Mouse (Mus musculus) cerebellum, adult 8-10 months (tissue): ENCODE results near the gene Gm3402.
"Not testable (repeated sequence)": the region's sequence is repeated elsewhere in the genome, so short reads cannot be mapped to it uniquely, and the experiment has no call there.

ENCODE experiments used
- DNase-seq: peaks from one replicate; pipeline ENCODE4 v3.0.0; 2022

Gene Gm3402

DNA sequence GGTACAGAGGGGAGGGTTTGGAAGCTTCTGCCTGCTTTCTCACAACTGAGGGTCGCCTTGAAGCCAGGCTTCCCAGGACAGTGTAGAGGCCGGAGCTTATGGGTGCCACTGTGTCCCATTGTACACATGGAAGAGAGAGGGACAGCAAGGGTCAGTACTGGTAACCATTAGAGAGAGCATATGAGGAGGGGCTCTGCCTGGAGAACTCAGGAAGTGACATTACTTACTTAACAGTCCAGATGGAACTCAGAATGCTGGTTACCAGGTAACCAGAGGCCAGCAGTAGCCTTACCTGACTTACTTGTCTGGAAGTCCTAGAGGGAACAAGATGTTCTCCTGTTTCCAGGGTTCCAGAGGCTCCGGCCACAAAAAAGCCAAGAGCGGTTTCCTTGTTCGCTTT lies at the start of gene Gm3402:
Gene Gm3402, plus strand, starts transcription at position 301 of the 400 bp plus-strand sequence.
- DNase-seq: not testable (repeated sequence)

DNA sequence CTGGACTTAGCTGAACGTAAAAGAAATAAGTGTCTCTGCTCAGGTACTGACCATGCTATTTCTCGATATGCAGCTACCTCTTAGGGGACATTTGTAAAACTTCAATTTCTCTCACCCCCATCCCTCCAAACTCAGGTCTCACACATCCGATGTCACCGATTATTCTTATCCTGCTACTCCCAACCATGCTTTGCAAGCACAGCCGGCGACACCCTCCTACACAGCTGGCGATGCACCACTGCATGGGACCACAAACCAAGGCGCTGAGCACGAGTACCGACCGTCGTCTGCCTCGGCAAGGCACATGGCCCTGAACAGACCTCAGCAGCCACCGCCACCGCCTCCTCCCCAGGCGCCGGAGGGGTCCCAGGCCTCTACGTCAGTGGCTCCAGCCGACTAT lies 47.3 kb upstream of the Gm3402 start:
- no peak for DNase-seq

DNA sequence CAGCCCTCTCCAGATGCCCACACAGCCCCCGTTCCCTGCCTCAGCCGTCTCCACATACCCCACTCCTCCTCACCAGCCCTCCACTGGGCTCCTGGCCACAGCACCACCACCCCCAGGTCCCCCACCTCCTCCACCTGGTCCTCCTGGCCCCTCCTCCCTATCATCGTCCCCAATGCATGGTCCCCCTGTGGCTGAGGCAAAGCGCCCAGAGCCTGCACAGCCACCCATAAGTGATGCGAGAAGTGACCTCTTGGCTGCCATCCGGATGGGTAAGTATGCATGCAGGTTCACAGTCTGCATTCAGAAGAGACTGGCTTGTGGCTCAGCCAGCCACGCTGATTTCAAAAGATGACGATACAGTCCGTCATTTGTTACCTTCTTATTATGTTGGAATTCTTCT lies 45.6 kb upstream of the Gm3402 start:
- no peak for DNase-seq

DNA sequence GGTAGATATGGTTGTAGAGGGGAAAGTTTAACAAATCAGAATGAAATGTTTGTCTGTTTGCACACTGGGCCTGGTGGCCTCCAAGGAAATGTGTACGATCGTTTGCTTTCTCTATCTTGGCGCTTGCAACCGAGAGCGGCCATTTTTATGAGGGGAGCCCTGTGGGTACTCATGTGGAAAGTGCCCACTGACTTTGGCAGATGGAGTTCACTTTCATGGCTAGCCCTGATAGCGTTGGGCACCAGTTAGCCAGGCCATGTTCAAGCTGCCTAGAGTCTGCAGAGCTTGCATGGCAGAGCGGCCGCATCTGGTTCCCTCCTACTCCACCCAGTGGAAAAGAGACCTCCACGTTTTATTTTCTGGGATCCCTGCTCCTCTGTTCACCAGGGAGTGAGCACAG lies 43.1 kb upstream of the Gm3402 start:
- DNase-seq: no peak

DNA sequence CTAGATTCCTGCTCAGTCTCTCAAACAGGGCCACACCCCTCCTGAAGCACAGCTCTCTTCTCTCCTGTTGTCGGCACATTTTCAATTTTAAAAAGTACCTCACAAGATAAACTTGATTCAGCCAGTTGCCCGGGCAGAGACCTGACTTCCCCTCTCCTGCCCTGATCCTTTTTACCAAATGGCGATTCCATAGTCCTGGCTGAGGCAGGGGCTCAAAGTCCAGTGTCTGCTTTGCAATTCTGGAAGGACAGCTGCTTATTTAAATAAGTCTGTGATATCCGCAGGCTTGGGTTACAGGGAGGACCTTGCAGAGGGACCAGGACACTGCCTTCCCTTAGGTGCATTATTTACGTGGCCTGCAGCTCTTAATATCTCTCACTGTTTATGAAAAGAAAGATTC lies 42.6 kb upstream of the Gm3402 start:
- DNase-seq: no peak

DNA sequence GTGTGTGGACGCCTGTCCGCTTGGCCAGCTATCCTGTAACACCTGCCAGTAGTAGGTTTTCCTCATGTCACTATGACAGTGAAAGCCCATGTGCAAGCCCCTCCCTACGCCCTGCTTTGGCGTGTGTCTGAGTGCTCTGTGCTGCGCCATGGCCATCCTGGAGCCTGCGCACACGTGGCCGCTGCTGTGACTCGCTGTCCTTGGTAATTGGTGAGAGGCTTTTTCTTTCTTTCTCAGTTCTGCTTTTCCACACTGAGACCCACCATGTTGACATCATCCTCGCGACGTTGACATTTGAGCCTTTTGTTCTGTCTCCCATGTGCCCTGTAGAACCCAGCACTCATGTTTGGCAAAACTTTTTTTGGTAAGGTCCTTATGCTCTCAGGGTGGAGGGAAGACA lies 42.1 kb upstream of the Gm3402 start:
- no peak for DNase-seq

- DNase-seq: peak; percentile 45
Measured at GRCm38 (mm10) chr5:146479564-146479963, 34.4 kb upstream of the Gm3402 start.

DNA sequence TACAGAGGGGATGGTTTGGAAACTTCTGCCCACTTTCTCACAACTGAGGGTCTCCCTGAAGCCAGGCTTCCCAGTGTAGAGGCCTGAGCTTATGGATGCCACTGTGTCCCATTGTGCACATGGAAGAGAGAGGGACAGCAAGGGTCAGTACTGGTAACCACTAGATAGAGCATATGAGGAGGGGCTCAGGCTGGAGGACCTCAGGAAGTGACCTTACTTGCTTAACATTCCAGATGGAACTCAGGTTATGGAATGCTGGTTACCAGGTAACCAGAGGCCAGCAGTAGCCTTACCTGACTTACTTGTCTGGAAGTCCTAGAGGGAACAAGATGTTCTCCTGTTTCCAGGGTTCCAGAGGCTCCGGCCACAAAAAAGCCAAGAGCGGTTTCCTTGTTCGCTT lies 32.3 kb upstream of the Gm3402 start, which contains the start of gene Gm6408:
Gene Gm6408, plus strand, starts transcription at position 301 of the 400 bp plus-strand sequence.
- DNase-seq: not testable (repeated sequence)

GRCm38 (mm10) chr5:146488959-146489358 lies 25.0 kb upstream of the Gm3402 start:
- DNase-seq: peak; percentile 23

- DNase-seq: not testable (repeated sequence)
Measured at GRCm38 (mm10) chr5:146491063-146491462, 22.9 kb upstream of the Gm3402 start, which contains the start of gene Gm6370. Gene Gm6370, plus strand, starts transcription at chr5:146491363.

DNA sequence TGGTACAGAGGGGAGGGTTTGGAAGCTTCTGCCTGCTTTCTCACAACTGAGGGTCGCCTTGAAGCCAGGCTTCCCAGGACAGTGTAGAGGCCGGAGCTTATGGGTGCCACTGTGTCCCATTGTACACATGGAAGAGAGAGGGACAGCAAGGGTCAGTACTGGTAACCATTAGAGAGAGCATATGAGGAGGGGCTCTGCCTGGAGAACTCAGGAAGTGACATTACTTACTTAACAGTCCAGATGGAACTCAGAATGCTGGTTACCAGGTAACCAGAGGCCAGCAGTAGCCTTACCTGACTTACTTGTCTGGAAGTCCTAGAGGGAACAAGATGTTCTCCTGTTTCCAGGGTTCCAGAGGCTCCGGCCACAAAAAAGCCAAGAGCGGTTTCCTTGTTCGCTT lies 11.8 kb upstream of the Gm3402 start, which contains the start of gene 4930449I24Rik:
Gene 4930449I24Rik, plus strand, starts transcription at position 301 of the 400 bp plus-strand sequence.
- DNase-seq: not testable (repeated sequence)

DNA sequence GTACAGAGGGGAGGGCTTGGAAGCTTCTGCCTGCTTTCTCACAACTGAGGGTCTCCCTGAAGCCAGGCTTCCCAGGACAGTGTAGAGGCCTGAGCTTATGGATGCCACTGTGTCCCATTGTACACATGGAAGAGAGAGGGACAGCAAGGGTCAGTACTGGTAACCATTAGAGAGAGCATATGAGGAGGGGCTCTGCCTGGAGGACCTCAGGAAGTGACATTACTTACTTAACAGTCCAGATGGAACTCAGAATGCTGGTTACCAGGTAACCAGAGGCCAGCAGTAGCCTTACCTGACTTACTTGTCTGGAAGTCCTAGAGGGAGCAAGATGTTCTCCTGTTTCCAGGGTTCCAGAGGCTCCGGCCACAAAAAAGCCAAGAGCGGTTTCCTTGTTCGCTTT lies 11.6 kb downstream of the Gm3402 start, which contains the start of gene Gm3404:
Gene Gm3404, plus strand, starts transcription at position 301 of the 400 bp plus-strand sequence.
- DNase-seq: not testable (repeated sequence)

DNA sequence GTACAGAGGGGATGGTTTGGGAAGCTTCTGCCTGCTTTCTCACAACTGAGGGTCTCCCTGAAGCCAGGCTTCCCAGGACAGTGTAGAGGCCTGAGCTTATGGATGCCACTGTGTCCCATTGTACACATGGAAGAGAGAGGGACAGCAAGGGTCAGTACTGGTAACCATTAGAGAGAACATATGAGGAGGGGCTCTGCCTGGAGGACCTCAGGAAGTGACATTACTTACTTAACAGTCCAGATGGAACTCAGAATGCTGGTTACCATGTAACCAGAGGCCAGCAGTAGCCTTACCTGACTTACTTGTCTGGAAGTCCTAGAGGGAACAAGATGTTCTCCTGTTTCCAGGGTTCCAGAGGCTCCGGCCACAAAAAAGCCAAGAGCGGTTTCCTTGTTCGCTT lies 23.4 kb downstream of the Gm3402 start, which contains the start of gene Gm3409:
Gene Gm3409, plus strand, starts transcription at position 301 of the 400 bp plus-strand sequence.
- not testable (repeated sequence) for DNase-seq

DNA sequence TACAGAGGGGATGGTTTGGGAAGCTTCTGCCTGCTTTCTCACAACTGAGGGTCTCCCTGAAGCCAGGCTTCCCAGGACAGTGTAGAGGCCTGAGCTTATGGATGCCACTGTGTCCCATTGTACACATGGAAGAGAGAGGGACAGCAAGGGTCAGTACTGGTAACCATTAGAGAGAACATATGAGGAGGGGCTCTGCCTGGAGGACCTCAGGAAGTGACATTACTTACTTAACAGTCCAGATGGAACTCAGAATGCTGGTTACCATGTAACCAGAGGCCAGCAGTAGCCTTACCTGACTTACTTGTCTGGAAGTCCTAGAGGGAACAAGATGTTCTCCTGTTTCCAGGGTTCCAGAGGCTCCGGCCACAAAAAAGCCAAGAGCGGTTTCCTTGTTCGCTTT lies 41.9 kb downstream of the Gm3402 start, which contains the start of gene Gm3415:
Gene Gm3415, plus strand, starts transcription at position 301 of the 400 bp plus-strand sequence.
- DNase-seq: not testable (repeated sequence)

- no peak for DNase-seq
Measured at GRCm38 (mm10) chr5:146564259-146564658, 50.3 kb downstream of the Gm3402 start.
